Mouse (Mus musculus) kidney, postnatal 14 days (tissue): ENCODE results near the gene Slx4ip.

ENCODE experiments used
- DNase-seq: peaks from one replicate; pipeline ENCODE4 v3.0.0; 2022; ENCODE audit warnings: mixed read lengths

Slx4ip gene

DNA sequence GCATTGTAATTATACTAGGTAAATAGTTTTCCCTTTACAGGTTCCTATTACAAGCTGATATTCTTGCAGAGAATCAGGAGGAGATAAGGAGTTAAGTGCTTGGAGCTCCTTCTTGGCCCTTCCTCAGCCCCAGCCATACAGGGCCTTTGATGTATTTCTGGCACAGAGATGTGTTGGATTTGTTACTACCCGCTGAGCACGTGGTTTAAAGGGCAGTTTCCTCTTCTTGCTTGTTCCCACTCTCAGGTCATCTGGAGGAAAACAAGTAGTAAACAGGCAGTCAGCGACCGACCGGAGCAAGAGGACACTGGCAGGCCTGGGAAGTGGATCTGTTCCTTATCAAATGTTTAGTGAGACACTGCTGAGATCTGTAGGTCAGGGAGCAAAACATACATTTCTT lies 56.9 kb downstream of the Slx4ip start:
- DNase-seq: peak; percentile 26

GRCm38 (mm10) chr2:136952238-136952637 lies 61.2 kb downstream of the Slx4ip start:
- peak; percentile 65 for DNase-seq

- no peak for DNase-seq
Observed at GRCm38 (mm10) chr2:136955726-136956571, 64.9 kb downstream of the Slx4ip start.

- no peak for DNase-seq
Observed at GRCm38 (mm10) chr2:136958697-136959096, 67.7 kb downstream of the Slx4ip start.

DNA sequence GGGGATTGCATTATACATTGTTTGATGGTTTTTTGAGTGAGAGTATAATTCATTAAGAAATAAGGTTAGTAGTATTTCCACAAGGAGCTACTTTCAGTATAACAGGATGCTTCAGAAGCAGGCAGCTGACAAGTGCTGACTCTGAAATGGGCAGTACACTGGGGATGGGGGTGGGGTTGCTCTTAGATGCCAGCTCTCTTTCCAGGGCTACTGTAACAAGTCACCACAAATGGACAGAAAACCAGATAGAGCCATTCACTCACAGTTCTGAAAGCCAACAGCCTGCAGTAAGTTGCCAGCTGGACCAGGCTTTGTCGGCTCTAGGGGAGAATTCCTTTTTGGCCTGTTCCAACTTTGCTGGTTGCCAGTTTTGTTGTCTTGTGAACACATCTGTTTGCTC lies 84.8 kb downstream of the Slx4ip start:
- no peak for DNase-seq

DNA sequence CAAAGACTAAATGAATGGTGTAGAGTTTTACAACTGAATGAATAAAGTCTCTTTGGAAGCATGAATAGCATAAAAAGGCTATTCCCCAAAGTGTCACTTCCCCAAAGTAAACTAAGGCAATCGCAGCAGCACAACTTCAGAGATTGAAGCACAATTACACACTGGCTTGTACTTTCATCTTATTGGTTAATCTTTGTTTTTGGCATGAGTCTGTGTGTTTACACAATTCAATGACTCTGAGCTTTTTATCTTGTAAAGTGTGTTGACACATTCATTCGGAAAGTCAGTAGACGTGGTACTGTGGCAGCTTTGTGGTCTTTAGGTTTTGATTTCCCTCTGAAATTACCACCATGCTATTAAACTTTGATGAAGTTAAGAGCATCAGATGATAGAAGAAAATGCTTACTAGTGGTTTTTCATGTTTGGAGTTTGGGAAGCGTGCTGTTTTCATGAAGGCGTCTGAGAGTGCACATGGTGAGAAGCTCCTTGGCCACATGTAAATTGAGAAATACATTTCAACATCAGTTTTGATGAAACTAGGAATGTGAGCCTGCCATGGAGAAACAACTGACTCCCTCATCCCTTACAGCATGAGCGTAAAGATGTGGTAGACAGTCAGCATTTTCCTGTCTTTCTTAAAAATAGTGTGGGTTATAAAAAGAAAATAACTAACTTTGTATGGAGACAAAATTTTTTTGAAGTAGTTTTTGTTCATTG lies 88.2 kb downstream of the Slx4ip start:
- no peak for DNase-seq

DNA sequence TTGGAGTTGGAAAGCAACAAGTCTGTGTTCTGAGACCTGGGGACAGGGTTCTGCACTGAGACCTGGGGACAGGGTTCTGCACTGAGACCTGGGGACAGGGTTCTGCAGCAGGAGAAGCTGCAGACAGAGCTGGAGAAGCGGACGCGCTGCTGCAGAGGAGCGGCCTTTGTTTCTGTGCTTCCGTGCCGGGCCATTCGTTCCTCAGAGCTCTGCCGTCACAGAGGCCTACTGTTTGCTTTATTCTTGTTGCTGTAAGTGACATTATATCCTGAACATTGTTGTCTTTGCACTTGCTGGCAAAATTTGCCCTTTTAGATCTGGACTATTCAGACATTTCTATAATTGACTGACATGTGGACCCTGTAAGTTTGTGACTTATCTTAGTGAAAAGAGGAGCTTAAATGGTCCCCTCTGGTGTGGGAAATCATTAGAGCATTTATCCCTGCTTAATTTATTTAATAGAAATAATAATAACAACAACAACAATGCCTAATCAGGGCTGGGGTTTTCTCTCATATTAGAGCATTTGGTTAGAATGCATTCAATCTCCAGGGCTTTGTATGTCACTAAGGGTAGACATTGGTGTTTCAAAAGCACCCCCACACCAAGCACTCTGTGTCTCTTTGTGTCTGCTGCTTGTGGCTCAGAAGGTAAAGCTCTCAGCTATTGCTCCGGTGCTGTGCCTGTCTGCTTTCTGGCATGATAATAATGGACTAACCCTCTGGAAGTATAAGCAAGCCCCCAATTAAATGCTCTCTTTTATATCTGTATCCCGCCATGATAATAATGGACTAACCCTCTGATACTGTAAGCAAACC lies 90.3 kb downstream of the Slx4ip start:
- DNase-seq: no peak

- no peak for DNase-seq
Observed at GRCm38 (mm10) chr2:136983959-136984358, 92.9 kb downstream of the Slx4ip start.

DNA sequence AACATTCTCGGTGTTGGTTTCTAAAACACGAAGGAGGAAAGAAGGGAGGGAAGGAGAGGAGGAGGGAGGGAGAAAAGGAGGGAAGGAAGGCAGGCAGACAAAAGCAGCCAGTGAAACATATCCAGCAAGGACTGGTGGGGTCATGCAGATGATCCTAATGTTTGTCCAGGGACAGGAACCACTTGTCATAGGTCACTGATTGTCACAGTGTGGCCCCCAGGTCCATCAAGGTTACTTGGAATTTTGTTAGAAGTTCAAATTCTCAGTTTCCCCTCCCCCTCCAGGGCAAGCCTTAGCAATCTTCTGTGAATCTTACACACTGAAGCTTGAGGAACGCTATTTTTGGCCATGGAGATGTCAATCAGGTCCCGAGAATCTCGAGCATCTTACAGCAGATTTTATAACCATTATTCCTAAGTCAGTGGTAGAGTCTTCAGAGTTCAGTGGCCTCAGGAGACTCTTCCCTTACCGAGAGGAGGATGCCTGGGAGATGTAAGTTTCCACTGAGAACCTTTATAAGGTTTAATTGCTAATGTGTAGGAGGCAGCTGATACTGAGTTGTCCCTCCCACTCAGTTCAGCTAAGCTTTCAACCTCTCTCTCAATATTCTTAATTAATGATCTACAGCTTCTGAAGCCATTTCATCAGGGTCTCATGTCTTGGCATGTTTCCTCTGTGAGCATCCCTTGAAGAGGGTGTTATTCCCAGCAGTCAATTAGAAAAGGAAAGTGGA lies 95.1 kb downstream of the Slx4ip start:
- DNase-seq: no peak

- DNase-seq: no peak
Observed at GRCm38 (mm10) chr2:136993116-136993515, 102.1 kb downstream of the Slx4ip start.

DNA sequence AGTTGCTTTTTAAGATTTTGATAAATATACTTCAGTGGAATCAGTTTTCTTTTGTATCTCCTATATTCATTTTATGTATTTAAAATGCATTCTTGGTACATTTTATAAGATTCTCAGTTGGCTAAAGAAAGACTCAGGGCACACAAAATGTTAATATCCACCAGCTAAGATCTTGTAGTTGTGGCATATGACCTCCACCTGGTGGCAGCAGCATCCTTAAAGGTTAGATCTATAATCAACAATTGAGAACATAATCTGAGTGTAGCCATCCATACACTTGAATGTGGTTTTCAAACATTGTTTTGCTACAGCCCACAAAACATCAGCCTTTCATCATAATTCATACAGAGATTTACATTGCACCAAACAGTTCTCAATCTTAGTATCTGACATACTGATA lies 106.1 kb downstream of the Slx4ip start:
- DNase-seq: peak; percentile 41

DNA sequence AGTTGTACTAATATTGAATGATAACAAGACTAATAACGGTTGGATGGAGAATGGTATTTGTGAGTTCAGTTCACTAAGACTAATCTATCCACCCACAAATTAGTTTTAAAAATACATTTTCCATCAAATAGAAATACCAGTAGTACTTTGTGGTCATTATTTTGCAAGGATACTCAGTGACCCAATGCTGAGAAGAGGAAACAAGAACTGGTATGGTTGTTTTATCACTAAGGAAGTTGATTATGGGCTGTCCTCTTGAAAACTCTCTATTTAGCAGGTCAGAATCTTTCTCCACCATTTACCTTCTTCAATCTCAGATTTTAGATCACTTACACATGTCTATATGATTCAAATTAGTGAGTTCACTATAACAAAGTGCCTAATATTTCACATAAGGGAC lies 111.0 kb downstream of the Slx4ip start:
- no peak for DNase-seq

- no peak for DNase-seq
Observed at GRCm38 (mm10) chr2:137006656-137007055, 115.6 kb downstream of the Slx4ip start.

GRCm38 (mm10) chr2:137011980-137012379 lies 121.0 kb downstream of the Slx4ip start:
- no peak for DNase-seq

DNA sequence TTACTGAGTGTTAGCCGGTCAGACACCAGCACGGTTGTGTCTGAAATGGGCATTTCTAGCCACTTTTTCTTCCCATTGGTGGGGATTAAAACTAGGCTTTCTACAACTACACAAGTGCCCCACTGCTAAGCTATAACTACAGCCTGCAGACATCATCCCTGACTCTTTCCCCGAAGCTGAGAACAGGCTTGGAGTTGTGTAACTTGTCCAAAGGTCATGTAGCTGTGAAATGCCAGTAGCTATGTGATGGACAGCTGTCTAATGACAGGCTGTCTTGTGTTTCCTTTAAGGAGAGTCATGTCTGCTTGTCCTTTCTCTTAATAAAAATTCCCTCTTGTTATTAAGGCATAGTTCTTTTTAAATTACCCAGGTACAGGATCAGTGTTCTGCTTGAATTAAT lies 122.1 kb downstream of the Slx4ip start:
- peak; percentile 23 for DNase-seq

- no peak for DNase-seq
Observed at GRCm38 (mm10) chr2:137013811-137014350, 122.9 kb downstream of the Slx4ip start.

DNA sequence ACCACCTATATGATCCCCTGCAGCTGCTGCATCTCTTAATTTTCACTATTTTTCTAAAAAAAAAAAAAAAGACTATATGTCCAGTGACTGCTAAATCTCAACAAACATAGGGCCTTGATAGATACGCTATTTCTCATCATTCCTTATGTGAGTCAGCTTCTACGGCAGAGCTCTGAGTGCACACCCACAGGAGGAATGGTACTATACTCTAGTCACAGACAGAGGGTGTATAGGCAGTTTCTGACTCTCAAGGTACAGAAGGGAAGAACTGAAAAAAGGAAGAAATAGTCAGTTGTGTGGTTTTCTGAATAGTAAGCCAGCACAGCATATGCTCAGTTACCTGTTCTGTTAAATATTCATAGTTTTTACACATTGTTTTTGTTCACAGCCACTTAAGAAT lies 123.4 kb downstream of the Slx4ip start:
- no peak for DNase-seq

DNA sequence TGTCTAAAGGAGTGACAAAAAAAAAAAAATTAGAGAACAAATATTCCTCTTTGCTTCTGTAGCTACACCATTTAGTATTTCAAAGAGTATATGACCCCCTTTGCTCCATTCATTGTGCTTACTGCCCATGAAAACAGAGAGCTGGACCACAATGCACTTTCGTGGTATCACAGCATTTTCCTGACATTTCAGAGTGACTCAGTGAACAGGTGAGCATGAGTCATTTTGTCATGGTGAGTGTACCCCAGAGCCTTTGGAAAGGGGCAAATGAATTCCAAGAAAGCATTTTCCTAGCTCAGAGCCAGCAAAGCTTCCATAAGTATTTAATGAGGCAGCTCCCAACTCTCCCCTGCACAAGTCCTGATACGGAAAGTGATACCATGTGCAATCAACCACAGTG lies 153.1 kb downstream of the Slx4ip start:
- DNase-seq: no peak

DNA sequence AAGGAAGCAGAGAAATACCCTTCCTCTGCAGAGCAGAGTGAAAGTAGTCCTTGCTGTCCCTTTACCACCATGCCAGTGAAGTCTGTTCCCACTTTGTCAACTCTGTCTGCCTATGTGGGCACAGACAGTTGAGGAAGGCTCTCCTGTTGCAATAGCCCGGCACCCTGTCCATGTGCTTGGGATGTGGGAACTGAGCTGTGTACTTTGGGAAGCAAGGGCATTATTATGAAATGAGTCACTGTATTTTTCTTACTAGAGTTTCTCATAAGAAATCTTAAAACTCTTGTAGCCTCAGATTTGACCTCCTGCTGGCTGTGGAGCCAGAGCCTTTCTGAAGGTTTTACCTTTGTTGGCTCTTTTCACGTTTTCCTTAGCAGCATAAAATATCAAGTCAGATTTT lies 158.3 kb downstream of the Slx4ip start:
- DNase-seq: no peak

DNA sequence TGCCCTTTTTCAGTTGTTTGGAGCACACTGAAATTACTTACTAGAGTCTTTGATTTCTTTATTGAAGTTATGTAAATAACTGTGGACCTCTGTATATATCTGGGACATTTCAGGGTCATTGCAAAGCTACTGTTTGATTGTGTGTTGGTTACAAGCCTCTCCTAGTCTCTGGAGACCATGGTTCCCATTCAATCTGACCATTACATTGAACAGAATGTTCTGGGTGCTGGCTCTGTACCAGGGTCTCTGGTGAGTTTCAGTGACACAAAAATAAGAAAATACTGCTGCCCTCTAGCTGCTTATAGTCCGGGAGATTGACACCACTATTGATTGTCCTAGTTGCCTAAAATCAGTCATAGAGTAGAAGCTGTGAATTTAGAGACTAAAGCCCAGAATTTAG lies 158.9 kb downstream of the Slx4ip start:
- DNase-seq: no peak

DNA sequence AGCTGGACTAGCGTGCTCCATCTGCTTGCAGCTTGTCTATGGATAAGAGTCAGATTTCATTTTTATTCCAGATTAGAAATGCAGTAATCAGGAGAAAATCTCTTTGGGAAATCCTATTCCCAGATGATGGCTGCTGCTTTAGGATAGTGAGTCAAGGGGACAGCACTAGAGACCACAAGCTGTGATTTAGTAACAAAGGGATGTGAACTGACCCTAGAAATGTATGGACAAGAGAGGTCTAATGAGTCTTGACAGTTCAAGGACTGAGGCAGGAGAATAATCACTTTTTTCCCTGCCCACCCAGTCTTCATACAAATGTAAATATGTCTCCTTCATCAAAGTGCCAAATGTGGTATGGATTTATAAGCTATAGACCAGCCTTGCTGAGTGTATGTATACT lies 172.8 kb downstream of the Slx4ip start:
- no peak for DNase-seq

- no peak for DNase-seq
Observed at GRCm38 (mm10) chr2:137064513-137064912, 173.5 kb downstream of the Slx4ip start.
